Mouse (Mus musculus) heart, postnatal 0 days (tissue): ENCODE measurements around the gene Lgi2.

Experiments
- CTCF ChIP-seq: IDR thresholded peaks from 2 replicates; pipeline ENCODE4 v1.5.1; 2016; ENCODE audit warnings: antibody characterized with exemption, control low read depth, low read depth
- EP300 ChIP-seq: IDR thresholded peaks from 2 replicates; pipeline ENCODE4 v1.6.1; 2016; ENCODE audit warnings: antibody characterized with exemption, low read depth

DNA sequence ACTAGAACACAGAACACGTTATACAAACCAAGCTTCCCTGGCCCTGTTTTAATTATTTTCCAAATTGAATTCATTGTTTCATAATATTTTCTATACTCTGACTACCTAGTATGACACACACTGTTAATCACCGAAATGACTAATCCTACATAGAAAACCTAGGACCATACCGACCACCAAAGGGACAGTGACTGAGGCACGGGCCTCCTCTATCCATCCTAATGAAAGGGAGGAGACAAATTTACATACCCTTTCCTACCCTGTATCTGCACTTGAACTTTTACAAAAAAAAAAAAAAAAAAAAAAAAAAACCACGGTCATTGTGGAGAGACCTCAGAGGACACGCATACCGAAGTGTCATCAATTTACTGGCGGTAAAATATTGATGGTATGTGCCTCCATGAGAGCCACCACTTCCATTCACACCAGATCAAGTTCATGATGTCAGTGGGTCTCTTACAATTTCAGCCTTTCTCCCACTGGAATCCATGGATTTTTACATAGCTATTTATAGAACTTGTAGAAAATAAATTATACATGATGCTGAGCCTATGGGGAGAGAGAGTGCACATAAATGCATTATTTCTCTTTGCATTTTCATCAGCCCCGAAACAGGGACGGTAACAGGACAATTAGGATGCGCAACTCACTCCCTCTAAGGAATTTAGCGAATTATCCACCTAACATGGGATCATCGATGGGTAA, 15.5 kb downstream of the Lgi2 start:
- TF ChIP-seq CTCF (no peak), EP300 (no peak)
